Mouse (Mus musculus) sigmoid colon, adult 10 weeks (tissue): Measurements from ENCODE around the gene Nlrp1b. TPM values are rescaled to one million over a fixed set of nuclear protein-coding genes. Genes with fewer than 3 reads are reported as not detected.

Source experiments
- polyA plus RNA-seq: library from polyadenylated mRNA; stranded (reverse); fragments of 350-450 nt; fragmentation: Illumina TruSeq; extraction: RNeasy Lipid Tissue Mini Kit (QIAGEN cat#74804); gene quantifications from one replicate; pipeline ENCODE4 v1.2.3, GENCODE M21; 2014; ENCODE audit warnings: low read depth, low replicate concordance

The Nlrp1b gene
- polyA plus RNA-seq, result 15.7 TPM

DNA sequence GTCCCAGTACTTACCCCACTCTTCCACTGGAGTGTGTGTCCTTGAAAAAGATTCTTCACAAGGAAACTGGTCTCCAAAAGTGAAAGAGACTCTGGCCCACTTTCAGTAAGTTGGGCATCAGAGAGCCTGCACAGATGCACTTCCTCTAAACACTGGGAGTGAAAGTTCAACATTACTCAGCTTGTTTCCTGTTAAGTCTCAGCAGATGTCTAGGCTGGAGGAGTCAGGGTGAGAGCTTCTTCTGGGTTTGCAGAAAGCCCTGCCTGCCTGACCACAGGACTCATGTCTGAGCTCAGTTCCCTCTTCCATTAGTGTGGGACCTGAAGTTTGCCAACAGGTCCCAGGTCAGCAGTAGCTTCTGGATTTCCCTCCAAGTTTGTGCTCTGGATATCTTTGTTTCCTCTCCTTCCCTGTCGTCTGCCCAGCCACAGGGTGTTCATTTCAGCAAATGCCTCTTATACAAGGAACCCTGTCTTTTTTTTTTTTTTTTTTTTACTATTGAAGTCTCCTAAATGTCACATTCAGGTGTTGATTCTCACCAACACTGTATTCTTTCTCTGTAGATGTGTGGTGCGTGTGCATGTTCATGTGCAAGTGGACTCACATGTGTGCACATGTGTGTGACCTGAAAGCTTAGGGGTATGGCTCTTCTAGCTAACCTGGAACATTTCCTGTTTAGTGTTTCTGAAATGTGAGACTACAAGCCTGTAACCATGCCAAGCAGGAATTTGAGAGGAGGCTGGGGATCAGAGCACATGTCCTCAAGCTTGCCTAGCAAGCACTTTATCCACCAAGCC is at the start of gene Nlrp1b:
TSS of gene Nlrp1b (minus strand) at position 50 of the 797 bp plus-strand sequence.

DNA sequence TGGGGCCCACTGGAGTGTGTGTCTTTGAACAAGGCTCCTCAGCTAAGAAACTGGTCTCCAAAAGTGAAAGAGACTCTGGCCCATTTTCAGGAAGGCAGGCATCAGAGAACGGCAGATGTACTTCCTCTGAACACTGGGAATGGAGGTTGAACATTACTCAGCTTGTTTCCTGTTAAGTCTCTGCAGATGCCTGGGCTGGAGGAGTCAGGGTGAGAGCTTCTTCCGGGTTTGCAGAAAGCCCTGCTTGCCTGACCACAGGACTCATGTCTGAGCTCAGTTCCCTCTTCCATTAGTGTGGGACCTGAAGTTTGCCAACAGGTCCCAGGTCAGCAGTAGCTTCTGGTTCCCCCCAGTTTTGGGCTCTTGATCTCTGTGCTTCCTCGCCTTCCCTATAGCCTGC is 85.9 kb downstream of the Nlrp1b start, which contains the start of gene Nlrp1a:
TSS of gene Nlrp1a (minus strand) at position 44 of the 400 bp plus-strand sequence.

Other genes starting within 250 kb of the Nlrp1b start
- gene C1qbp, start 247.7 kb downstream of the Nlrp1b start, polyA plus RNA-seq, result 113 TPM
- 13.9 TPM for gene Dhx33, start 226.3 kb downstream of the Nlrp1b start, polyA plus RNA-seq
- gene Mis12, start 211.1 kb downstream of the Nlrp1b start, polyA plus RNA-seq, result 42.6 TPM
- gene Derl2, start 210.9 kb downstream of the Nlrp1b start, polyA plus RNA-seq, result 81.2 TPM
- 4.3 TPM for gene 6330403K07Rik, start 197.2 kb downstream of the Nlrp1b start, polyA plus RNA-seq
- 0.25 TPM for gene Nlrp1a, start 86.0 kb downstream of the Nlrp1b start, polyA plus RNA-seq